Mouse (Mus musculus): Measurements from ENCODE around the gene Klhdc7b. TPM values are rescaled to one million over a fixed set of nuclear protein-coding genes. Genes with fewer than 3 reads are reported as not detected.

The Klhdc7b gene
- polyA plus RNA-seq, 1 experiment from 2014 or later = 0.04 TPM

DNA sequence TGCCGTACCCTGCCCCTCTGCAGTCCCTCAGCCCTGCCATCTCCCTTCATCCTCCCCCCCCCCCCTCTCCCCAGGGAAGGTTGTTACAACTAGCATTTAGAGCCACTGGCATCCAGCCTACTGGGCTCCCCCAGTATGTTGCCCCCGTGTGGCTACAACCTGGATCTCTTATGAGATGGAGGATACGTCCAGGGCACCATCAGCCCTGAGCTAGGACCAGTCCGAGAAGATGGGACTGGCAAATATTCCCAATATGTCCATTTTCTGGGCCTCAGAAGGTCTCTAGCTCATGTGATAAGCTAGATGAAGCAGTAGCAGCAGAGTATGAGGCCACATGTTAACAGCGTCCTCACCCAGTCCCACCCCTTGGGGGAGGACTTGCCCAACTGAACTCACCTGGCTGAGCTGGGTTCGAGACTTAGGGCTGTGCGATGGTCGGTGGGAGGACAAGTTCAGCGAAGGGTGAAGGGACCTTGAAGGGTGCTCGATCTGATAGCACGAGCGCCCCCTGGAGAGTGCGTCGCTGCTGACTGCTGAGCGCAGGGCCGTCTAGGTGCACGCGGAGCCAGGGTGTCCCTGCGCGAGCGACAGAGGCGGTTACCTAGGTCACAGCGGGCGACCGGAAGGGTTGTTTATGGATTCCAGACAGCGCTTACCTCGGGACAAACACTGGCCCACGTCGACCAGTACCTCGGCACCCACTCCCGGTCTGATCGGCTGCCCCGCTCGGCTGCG lies 11.5 kb upstream of the Klhdc7b start:
- ATAC-seq (ENCODE audit: insufficient read depth, low FRiP score) = peak; percentile 86
- peaks cover 31% of the 10 kb centered on the region for H3K36me3 ChIP-seq (ENCODE audit: control insufficient read depth, insufficient read depth, low read length)
- peak overlapping the region; percentile 90 for H3K9ac ChIP-seq (ENCODE audit: low read length)
- no peaks in the 10 kb centered on the region for H3K9me3 ChIP-seq (replicated peaks; ENCODE audit: control insufficient read depth, low read length)
- peaks cover 21% of the 10 kb centered on the region for H3K27me3 ChIP-seq (ENCODE audit: control insufficient read depth, insufficient read depth, low read length)
- H3K4me1 ChIP-seq (ENCODE audit: control insufficient read depth, insufficient read depth, low read length) = peaks cover 10% of the 10 kb centered on the region; the same call in 1 of the 2 replicates
- H3K27ac ChIP-seq (ENCODE audit: low read length) = peak overlapping the region; percentile 96
- WGBS = 2% methylated on average over 35 of the region's 35 CpGs
- H3K4me2 ChIP-seq (ENCODE audit: low read depth, low read length) = peak overlapping the region; percentile 87
- H3K4me3 ChIP-seq (replicated peaks; ENCODE audit: low read length) = peak overlapping the region; percentile 72

- H3K9me3 ChIP-seq (replicated peaks; ENCODE audit: control insufficient read depth, low read length) = no peaks in the 10 kb centered on the region
- peaks cover 28% of the 10 kb centered on the region for H3K27me3 ChIP-seq (ENCODE audit: control insufficient read depth, insufficient read depth, low read length)
- H3K9ac ChIP-seq (ENCODE audit: low read length) = peak within 1 kb of the TSS; percentile 90
- under 1% methylated on average over 42 of the region's 42 CpGs for WGBS
- H3K4me1 ChIP-seq (ENCODE audit: control insufficient read depth, insufficient read depth, low read length) = peaks cover 14% of the 10 kb centered on the region
- ATAC-seq (ENCODE audit: insufficient read depth, low FRiP score) = peak; percentile 87
- H3K36me3 ChIP-seq (ENCODE audit: control insufficient read depth, insufficient read depth, low read length) = peaks cover 26% of the 10 kb centered on the region
- H3K27ac ChIP-seq (ENCODE audit: low read length) = peak within 1 kb of the TSS; percentile 96
- H3K4me2 ChIP-seq (ENCODE audit: low read depth, low read length) = peak within 1 kb of the TSS; percentile 87
- H3K4me3 ChIP-seq (replicated peaks; ENCODE audit: low read length) = peak within 1 kb of the TSS; percentile 72
Measured at GRCm38 (mm10) chr15:89373762-89374248, 10.9 kb upstream of the Klhdc7b start, which contains the start of gene Sco2. Gene Sco2 (minus strand): TSS chr15:89373846.

GRCm38 (mm10) chr15:89374340-89374739 lies 10.4 kb upstream of the Klhdc7b start:
- Histone ChIP-seq H3K4me2 (ENCODE audit: low read depth, low read length) (peak overlapping the region; percentile 87), H3K9me3 (replicated peaks; ENCODE audit: control insufficient read depth, low read length) (no peaks in the 10 kb centered on the region), H3K4me1 (ENCODE audit: control insufficient read depth, insufficient read depth, low read length) (peaks cover 19% of the 10 kb centered on the region), H3K27ac (ENCODE audit: low read length) (peak overlapping the region; percentile 96), H3K27me3 (ENCODE audit: control insufficient read depth, insufficient read depth, low read length) (peaks cover 33% of the 10 kb centered on the region), H3K9ac (ENCODE audit: low read length) (peak overlapping the region; percentile 90), H3K4me3 (replicated peaks; ENCODE audit: low read length) (peak overlapping the region; percentile 72), H3K36me3 (ENCODE audit: control insufficient read depth, insufficient read depth, low read length) (peaks cover 21% of the 10 kb centered on the region)
- 49% methylated on average over 9 of the region's 9 CpGs for WGBS
- no peak for ATAC-seq (ENCODE audit: insufficient read depth, low FRiP score)

- peaks cover 37% of the 10 kb centered on the region for H3K27me3 ChIP-seq (ENCODE audit: control insufficient read depth, insufficient read depth, low read length)
- H3K4me3 ChIP-seq (replicated peaks; ENCODE audit: low read length) = no peak overlapping the region
- H3K4me1 ChIP-seq (ENCODE audit: control insufficient read depth, insufficient read depth, low read length) = peaks cover 19% of the 10 kb centered on the region
- no peak for ATAC-seq (ENCODE audit: insufficient read depth, low FRiP score)
- no peak overlapping the region for H3K9ac ChIP-seq (ENCODE audit: low read length)
- 91% methylated on average over 17 of the region's 17 CpGs for WGBS
- H3K36me3 ChIP-seq (ENCODE audit: control insufficient read depth, insufficient read depth, low read length) = peaks cover 15% of the 10 kb centered on the region
- H3K4me2 ChIP-seq (ENCODE audit: low read depth, low read length) = no peak overlapping the region
- no peak overlapping the region for H3K27ac ChIP-seq (ENCODE audit: low read length)
- H3K9me3 ChIP-seq (replicated peaks; ENCODE audit: control insufficient read depth, low read length) = no peaks in the 10 kb centered on the region
Measured at GRCm38 (mm10) chr15:89374801-89375534, 9.7 kb upstream of the Klhdc7b start.

DNA sequence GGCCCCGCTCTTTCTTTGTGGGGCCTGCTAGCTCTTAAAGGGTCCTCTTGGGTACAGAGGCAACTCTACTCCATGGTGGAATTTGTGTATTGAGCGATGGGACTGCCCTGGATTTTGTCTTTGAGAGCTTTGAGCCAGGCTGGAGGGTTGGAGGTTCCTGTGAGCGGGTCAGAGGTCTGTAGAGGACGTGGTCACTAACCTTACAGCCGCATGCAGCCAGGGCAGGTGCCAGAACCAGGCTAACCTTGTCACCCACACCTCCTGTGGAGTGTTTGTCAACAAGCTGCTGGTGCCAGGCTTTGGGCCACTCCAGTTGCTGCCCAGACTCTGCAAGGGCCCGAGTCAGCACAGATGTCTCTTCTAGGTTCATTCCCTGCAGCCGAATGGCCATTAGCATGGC lies 8.7 kb upstream of the Klhdc7b start:
- ATAC-seq (ENCODE audit: insufficient read depth, low FRiP score) = no peak
- Histone ChIP-seq H3K4me1 (ENCODE audit: control insufficient read depth, insufficient read depth, low read length) (peaks cover 19% of the 10 kb centered on the region), H3K27me3 (ENCODE audit: control insufficient read depth, insufficient read depth, low read length) (peaks cover 42% of the 10 kb centered on the region), H3K27ac (ENCODE audit: low read length) (no peak overlapping the region), H3K9ac (ENCODE audit: low read length) (no peak overlapping the region), H3K4me2 (ENCODE audit: low read depth, low read length) (no peak overlapping the region), H3K9me3 (replicated peaks; ENCODE audit: control insufficient read depth, low read length) (no peaks in the 10 kb centered on the region), H3K4me3 (replicated peaks; ENCODE audit: low read length) (no peak overlapping the region), H3K36me3 (ENCODE audit: control insufficient read depth, insufficient read depth, low read length) (peaks cover 7% of the 10 kb centered on the region)
- 83% methylated on average over 7 of the region's 7 CpGs for WGBS

DNA sequence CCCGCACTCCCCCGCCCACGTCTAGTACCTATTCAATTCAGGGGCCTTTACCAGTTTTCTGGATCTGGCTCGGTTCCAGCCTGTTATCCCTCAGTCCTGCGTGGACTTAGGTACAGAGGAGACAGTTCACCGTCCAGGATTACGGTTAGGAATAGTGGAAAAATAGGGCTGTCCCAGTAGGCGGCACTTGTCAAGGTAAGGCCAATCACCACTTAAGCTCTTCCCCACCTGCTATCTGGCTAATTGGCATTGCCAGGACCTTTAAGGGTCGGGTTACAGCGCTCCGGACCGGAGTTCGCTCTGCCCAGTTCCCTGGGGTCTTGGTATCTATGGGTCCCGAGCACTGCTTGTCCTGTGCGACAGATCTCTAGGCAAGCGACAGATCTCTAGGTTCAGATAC lies 7.8 kb upstream of the Klhdc7b start, which contains the start of gene Tymp:
TSS of gene Tymp (minus strand) at position 83 of the 400 bp plus-strand sequence.
- Histone ChIP-seq H3K27ac (ENCODE audit: low read length) (no peak within 1 kb of the TSS), H3K4me3 (replicated peaks; ENCODE audit: low read length) (no peak within 1 kb of the TSS)

DNA sequence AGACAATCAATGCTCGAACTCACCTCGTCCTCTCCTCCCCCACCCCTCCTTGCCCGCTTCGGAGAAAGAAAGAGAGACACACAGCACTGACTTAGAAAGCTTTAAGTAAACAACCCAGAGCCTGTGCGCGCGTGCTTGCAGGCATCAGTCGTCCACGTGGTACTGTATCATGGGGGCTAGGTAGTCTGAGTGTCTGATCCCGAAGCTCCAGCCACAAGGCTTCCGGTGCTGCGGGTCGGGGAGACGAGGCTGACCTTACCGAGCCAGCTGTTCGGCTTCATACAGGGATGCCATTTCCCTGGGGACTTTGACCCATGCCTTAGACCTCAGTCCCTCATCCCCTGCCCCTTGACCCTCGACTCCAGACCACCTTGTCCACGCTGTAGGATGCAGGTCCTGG lies 7.4 kb upstream of the Klhdc7b start:
- H3K4me2 ChIP-seq (ENCODE audit: low read depth, low read length) = 0 out of 2 replicates have a peak overlapping the region, but pooled peaks have one; percentile 9
- peaks cover 42% of the 10 kb centered on the region for H3K27me3 ChIP-seq (ENCODE audit: control insufficient read depth, insufficient read depth, low read length)
- no peak overlapping the region for H3K4me3 ChIP-seq (replicated peaks; ENCODE audit: low read length)
- no peak overlapping the region for H3K27ac ChIP-seq (ENCODE audit: low read length)
- H3K9ac ChIP-seq (ENCODE audit: low read length) = no peak overlapping the region
- no peak for ATAC-seq (ENCODE audit: insufficient read depth, low FRiP score)
- no peaks in the 10 kb centered on the region; the same call in 1 of the 2 replicates for H3K36me3 ChIP-seq (ENCODE audit: control insufficient read depth, insufficient read depth, low read length)
- H3K9me3 ChIP-seq (replicated peaks; ENCODE audit: control insufficient read depth, low read length) = no peaks in the 10 kb centered on the region
- WGBS = 5% methylated on average over 18 of the region's 18 CpGs
- peaks cover 19% of the 10 kb centered on the region for H3K4me1 ChIP-seq (ENCODE audit: control insufficient read depth, insufficient read depth, low read length)

More for the DNA sequence above, 7.8 kb upstream of the Klhdc7b start, which contains the start of gene Tymp:
- WGBS = 20% methylated on average over 16 of the region's 16 CpGs
- Histone ChIP-seq H3K4me2 (ENCODE audit: low read depth, low read length) (0 out of 2 replicates have a peak within 1 kb of the TSS, but pooled peaks have one; percentile 9), H3K27me3 (ENCODE audit: control insufficient read depth, insufficient read depth, low read length) (peaks cover 42% of the 10 kb centered on the region), H3K4me1 (ENCODE audit: control insufficient read depth, insufficient read depth, low read length) (peaks cover 19% of the 10 kb centered on the region), H3K9ac (ENCODE audit: low read length) (no peak within 1 kb of the TSS), H3K9me3 (replicated peaks; ENCODE audit: control insufficient read depth, low read length) (no peaks in the 10 kb centered on the region), H3K36me3 (ENCODE audit: control insufficient read depth, insufficient read depth, low read length) (peaks cover 2% of the 10 kb centered on the region)
- no peak for ATAC-seq (ENCODE audit: insufficient read depth, low FRiP score)

GRCm38 (mm10) chr15:89377938-89378828 lies 6.5 kb upstream of the Klhdc7b start:
- H3K27me3 ChIP-seq (ENCODE audit: control insufficient read depth, insufficient read depth, low read length) = peaks cover 42% of the 10 kb centered on the region
- peak overlapping the region; percentile 50 for H3K9ac ChIP-seq (ENCODE audit: low read length)
- ATAC-seq (ENCODE audit: insufficient read depth, low FRiP score) = no peak
- WGBS = 14% methylated on average over 46 of the region's 46 CpGs
- no peak overlapping the region for H3K27ac ChIP-seq (ENCODE audit: low read length)
- H3K4me2 ChIP-seq (ENCODE audit: low read depth, low read length) = peak overlapping the region; percentile 58
- H3K4me1 ChIP-seq (ENCODE audit: control insufficient read depth, insufficient read depth, low read length) = peaks cover 12% of the 10 kb centered on the region
- H3K9me3 ChIP-seq (replicated peaks; ENCODE audit: control insufficient read depth, low read length) = no peaks in the 10 kb centered on the region
- peak overlapping the region; percentile 42 for H3K4me3 ChIP-seq (replicated peaks; ENCODE audit: low read length)
- no peaks in the 10 kb centered on the region for H3K36me3 ChIP-seq (ENCODE audit: control insufficient read depth, insufficient read depth, low read length)
